Mouse (Mus musculus) hindbrain, embryonic 10.5 days (tissue): ENCODE results near the gene Epha4. TPM values are rescaled to one million over a fixed set of nuclear protein-coding genes. Genes with fewer than 3 reads are reported as not detected.

Experiments used
- DNase-seq: peaks from one replicate; pipeline ENCODE4 v3.0.0-alpha.2; 2017; ENCODE audit warnings: low spot score
- H3K27ac ChIP-seq: fragments of 300-500 bp; sonication (generic); 2 replicates; pipeline ENCODE4 v1.5.1; 2016; ENCODE audit warnings: mild to moderate bottlenecking, moderate library complexity
- H3K27me3 ChIP-seq: fragments of 300-500 bp; sonication (generic); 2 replicates; pipeline ENCODE4 v1.6.1; 2016; ENCODE audit warnings: mild to moderate bottlenecking; ENCODE audit not compliant: poor library complexity, insufficient read depth, severe bottlenecking
- H3K36me3 ChIP-seq: fragments of 300-500 bp; sonication (generic); 2 replicates; pipeline ENCODE4 v1.6.1; 2016; ENCODE audit warnings: mild to moderate bottlenecking, moderate library complexity
- H3K4me1 ChIP-seq: fragments of 300-500 bp; sonication (generic); replicated peaks from 2 replicates; pipeline ENCODE4 v1.6.1; 2016; ENCODE audit warnings: mild to moderate bottlenecking
- H3K4me3 ChIP-seq: fragments of 300-500 bp; sonication (generic); 2 replicates; pipeline ENCODE4 v1.5.1; 2016; ENCODE audit warnings: mild to moderate bottlenecking, moderate library complexity
- H3K9me3 ChIP-seq: fragments of 300-500 bp; sonication (generic); 2 replicates; pipeline ENCODE4 v1.6.1; 2016; ENCODE audit warnings: mild to moderate bottlenecking, moderate library complexity
- WGBS: fragments of 180-500 bp; shearing (Covaris S2); methylation state at CpG from one replicate; pipeline ENCODE4 v1.1.7; 2016; 5-methylcytosine and 5-hydroxymethylcytosine counted together
- polyA plus RNA-seq: library from polyadenylated mRNA; unstranded; fragments of >200 nt; fragmentation: Nextera tagmentation; extraction: Ambion mirVana; gene quantifications from 2 replicates; pipeline ENCODE4 v1.2.1, GENCODE M21; 2016

Gene Epha4
- polyA plus RNA-seq, 1 experiment from 2014 or later = 30.4 TPM

DNA sequence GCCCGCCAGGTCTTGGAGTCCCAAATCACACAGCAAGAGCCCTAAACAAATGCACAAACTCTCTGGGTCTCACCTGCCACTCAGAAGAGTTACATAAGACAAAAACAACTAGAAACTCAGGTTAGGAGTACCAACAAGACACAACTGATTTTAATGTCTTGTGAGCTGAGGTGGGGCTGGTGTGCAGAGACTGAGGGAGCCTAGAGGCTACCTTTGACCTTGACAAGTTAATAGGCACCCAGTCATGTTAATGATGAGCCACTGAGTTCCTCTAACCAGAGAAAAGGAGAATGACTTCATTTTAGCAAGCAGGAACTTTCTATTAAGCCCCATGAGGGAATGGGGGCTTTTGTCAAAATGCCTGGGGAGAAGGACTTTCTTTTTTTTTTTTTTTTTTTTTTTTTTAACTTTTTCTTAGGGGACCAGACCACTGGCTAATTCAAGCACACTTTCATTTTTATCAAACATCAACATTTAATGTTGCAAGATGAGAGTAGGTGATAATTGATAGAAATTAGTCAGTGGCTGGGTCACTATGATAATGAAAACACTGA, 67.8 kb downstream of the Epha4 start:
- DNase-seq = no peak
- no peak overlapping the region for H3K4me3 ChIP-seq
- peaks cover 19% of the 10 kb centered on the region for H3K4me1 ChIP-seq
- H3K27me3 ChIP-seq = 0 out of 2 replicates have a peak, but pooled peaks cover 3% of the 10 kb centered on the region
- no peaks in the 10 kb centered on the region for H3K9me3 ChIP-seq
- H3K36me3 ChIP-seq = peaks cover 26% of the 10 kb centered on the region
- no peak overlapping the region for H3K27ac ChIP-seq
- WGBS = 84% methylated on average over 1 of the region's 1 CpGs

DNA sequence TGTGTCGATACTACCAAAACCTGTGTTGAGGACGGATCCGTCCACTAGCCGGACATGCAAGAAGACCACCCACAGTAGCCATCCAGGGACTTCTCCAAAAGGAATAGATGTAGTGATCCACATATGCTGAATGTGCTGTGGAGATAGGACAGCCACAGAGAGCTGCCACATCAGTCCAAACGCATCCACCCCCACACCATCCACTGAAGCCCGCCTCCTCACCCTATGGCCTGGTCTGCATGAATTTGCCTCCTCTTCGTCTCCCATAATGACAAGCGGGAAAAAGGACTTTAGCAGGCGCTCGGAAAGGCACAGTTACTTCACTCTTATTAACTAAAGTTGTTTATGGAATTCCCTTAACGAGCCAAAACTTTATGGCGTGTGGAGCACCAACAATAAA, 68.5 kb downstream of the Epha4 start:
- Histone ChIP-seq H3K27ac (no peak overlapping the region), H3K4me1 (peaks cover 26% of the 10 kb centered on the region), H3K36me3 (peaks cover 26% of the 10 kb centered on the region), H3K27me3 (0 out of 2 replicates have a peak, but pooled peaks cover 3% of the 10 kb centered on the region), H3K9me3 (no peaks in the 10 kb centered on the region), H3K4me3 (no peak overlapping the region)
- no peak for DNase-seq
- WGBS = 82% methylated on average over 12 of the region's 12 CpGs

DNA sequence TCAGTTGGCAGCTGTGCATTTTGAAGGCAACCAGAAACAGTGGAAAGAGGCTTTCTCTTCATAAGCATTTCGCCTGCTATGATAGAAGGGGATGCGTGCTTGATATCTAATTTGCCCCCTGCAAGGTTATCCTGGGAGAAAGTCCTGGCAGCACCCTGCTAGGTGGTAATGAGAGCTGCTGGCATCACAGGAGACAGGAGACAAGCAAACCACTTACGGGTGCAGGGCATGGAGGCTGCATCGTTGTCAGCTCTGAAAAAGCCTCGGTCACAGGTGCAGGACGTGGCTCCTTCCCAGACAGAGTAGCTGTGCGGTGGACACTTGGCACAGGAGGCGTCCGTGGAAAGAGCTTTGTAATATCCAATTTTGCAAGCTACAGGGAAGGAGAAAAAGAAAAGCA, 70.2 kb downstream of the Epha4 start:
- Histone ChIP-seq H3K4me1 (peaks cover 42% of the 10 kb centered on the region), H3K4me3 (no peak overlapping the region), H3K9me3 (no peaks in the 10 kb centered on the region), H3K27ac (no peak overlapping the region), H3K27me3 (0 out of 2 replicates have a peak, but pooled peaks cover 3% of the 10 kb centered on the region), H3K36me3 (peaks cover 26% of the 10 kb centered on the region)
- 85% methylated on average over 9 of the region's 9 CpGs for WGBS
- no peak for DNase-seq

DNA sequence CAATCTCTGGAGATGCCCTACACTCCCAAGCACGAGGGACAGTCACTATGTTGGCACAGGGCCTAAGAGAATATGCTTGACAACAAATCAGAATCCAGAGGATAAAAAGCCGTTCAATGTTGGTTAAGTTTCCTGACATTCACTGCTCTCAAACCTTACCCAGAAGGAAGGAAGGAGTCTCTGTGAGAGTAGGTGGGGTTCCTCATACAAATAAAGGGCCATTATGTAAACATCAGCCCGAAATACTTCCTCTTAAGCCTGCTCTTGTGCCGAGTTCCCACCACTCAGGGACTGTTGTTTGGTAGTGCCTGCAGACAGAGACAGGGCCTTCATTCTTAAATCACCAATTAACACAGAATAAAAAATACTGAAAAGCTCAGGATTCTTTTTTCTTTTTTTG, 72.9 kb downstream of the Epha4 start:
- Histone ChIP-seq H3K27me3 (0 out of 2 replicates have a peak, but pooled peaks cover 3% of the 10 kb centered on the region), H3K36me3 (peaks cover 34% of the 10 kb centered on the region), H3K4me1 (peaks cover 49% of the 10 kb centered on the region), H3K4me3 (no peak overlapping the region), H3K27ac (no peak overlapping the region), H3K9me3 (no peaks in the 10 kb centered on the region)
- DNase-seq = no peak
- 10% methylated on average over 4 of the region's 4 CpGs for WGBS

DNA sequence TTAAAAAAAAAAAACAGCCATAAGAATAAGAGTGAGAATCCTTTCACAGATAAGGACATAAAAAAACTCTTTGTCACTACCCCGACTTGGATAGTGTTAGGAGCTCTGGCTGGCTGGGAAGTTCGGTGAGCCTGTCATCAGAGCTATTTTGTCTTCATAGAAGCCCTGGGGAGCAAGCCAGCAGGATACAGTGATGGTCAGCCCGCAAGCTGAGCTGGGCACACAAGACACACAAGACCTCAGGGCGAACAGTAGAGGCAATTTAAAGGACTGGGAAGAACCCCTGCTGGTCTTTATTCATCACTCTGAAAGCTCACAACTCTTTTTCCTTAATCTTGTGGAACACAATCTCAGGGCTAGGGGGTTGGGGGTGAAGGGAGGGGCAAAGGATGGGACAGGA, 73.5 kb downstream of the Epha4 start:
- Histone ChIP-seq H3K4me1 (peaks cover 48% of the 10 kb centered on the region), H3K36me3 (peaks cover 37% of the 10 kb centered on the region), H3K27ac (no peak overlapping the region), H3K4me3 (no peak overlapping the region), H3K9me3 (no peaks in the 10 kb centered on the region), H3K27me3 (0 out of 2 replicates have a peak, but pooled peaks cover 3% of the 10 kb centered on the region)
- WGBS = 6% methylated on average over 4 of the region's 4 CpGs
- DNase-seq = no peak

DNA sequence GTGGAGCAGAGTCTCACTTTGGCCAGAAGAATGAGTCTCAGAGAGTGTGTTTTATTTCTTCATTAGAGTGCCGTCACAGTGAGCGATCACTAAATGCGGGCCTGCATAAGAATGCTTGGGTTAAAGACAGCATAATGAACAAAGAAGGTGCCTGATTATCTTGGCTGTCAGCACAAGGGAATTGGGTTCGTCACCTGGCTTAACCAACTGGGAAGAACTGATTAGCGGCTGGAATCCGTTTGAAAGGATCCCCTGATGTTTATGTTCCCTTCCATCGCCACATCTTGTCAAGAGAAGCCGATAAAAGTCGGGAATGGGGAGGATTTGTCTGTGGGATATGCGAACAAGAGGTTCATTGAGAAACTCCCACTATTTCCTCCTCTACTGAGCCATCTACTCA, 74.4 kb downstream of the Epha4 start:
- peaks cover 37% of the 10 kb centered on the region for H3K36me3 ChIP-seq
- WGBS = 8% methylated on average over 10 of the region's 10 CpGs
- H3K9me3 ChIP-seq = no peaks in the 10 kb centered on the region
- no peak for DNase-seq
- peaks cover 3% of the 10 kb centered on the region; the same call in 1 of the 2 replicates for H3K27me3 ChIP-seq
- H3K4me3 ChIP-seq = no peak overlapping the region
- H3K27ac ChIP-seq = no peak overlapping the region
- H3K4me1 ChIP-seq = peaks cover 54% of the 10 kb centered on the region

DNA sequence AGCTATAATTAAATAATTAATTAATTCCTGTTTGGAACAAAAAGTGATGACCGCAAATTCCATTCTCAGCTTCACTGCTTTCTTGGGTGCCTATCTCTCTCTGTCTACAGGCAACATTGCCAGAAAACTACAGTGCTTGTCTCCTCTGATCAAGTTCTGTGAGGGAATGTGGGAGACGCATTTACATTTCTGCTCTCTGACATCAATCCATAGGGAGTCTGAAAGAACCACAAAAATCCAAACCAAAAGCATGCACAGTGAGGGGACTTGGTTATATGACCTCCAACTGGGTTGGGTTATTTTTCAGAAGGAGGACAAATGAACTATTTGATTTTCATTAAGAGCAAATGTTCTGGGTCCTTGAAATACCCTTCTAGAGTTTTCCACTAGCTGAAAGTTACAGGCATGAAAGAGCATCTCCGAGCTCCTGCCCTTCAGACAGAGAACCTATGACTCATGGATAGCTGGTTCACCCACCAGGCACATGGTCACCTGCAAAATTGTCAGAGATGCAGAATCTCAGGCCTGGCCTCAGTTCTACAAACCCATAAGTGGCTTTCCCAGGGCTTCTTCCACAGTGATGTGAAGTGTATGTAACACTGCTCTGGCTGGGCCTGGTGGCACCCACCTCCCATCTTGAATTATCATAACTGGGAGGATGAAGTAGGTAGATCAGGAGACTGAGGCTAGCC, 75.4 kb downstream of the Epha4 start:
- H3K9me3 ChIP-seq = no peaks in the 10 kb centered on the region
- H3K4me3 ChIP-seq = no peak overlapping the region
- peaks cover 31% of the 10 kb centered on the region for H3K36me3 ChIP-seq
- H3K27ac ChIP-seq = no peak overlapping the region
- H3K27me3 ChIP-seq = peaks cover 3% of the 10 kb centered on the region; the same call in 1 of the 2 replicates
- WGBS = 74% methylated on average over 3 of the region's 3 CpGs
- peaks cover 60% of the 10 kb centered on the region for H3K4me1 ChIP-seq
- DNase-seq = no peak

DNA sequence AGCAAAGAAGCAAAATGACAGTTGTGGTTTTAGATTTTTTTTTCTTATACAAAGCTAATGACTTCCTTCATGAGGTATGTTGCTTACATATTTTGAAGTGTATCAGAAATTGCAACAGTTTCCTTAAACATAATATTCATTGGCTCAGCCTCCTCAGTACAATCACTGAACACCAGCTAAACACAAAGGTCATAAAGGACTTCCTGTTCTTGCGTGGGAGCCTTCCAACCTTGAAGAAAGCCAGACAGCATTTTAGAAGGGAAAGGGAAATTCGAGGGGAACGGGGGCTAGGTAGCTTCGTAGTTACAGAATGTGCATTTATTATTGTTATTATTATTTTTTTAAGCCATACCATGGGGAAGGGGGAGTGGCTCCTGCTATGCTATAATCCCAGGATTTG, 76.2 kb downstream of the Epha4 start:
- H3K4me1 ChIP-seq = peaks cover 59% of the 10 kb centered on the region
- DNase-seq = no peak
- H3K9me3 ChIP-seq = no peaks in the 10 kb centered on the region
- H3K27me3 ChIP-seq = no peaks in the 10 kb centered on the region; the same call in 1 of the 2 replicates
- no peak overlapping the region for H3K4me3 ChIP-seq
- WGBS = 74% methylated on average over 4 of the region's 4 CpGs
- peaks cover 28% of the 10 kb centered on the region for H3K36me3 ChIP-seq
- no peak overlapping the region for H3K27ac ChIP-seq

DNA sequence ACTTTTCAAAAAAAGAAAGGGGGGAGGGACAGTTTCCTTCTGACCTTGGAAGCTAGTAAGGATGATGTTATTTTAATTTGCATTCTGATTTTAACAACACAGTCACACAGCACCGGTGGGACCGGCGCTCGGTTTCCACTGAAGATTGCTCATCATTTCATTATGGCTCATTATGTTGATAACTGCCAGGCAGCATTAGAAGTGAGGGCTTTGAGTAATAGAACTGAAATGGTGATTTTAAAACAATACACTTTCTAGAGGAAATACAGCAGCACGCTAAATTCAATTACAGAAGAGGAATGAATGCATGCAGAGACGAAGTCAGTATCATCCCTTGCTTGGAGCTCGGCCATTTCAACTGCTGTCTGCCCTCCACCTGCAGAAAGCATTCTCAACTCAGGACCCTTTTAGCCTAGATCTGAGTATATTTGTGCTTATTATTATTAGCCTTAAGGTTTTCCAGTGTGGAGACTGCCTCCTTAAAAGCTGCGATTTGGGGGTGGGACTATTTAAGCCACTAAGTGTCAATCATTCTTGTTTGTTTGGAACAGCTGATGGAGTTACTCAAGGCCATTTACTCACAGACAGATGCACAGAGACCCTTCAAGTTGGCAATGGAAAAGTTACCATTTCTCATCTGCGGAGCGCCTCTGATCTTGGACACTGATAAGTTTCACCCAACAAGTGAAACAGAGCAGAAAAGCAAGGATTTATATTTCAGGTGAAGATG, 76.8 kb downstream of the Epha4 start:
- Histone ChIP-seq H3K36me3 (peaks cover 25% of the 10 kb centered on the region), H3K27me3 (no peaks in the 10 kb centered on the region; the same call in 1 of the 2 replicates), H3K4me3 (no peak overlapping the region), H3K4me1 (peaks cover 59% of the 10 kb centered on the region), H3K27ac (no peak overlapping the region), H3K9me3 (no peaks in the 10 kb centered on the region)
- 88% methylated on average over 10 of the region's 10 CpGs for WGBS
- no peak for DNase-seq

DNA sequence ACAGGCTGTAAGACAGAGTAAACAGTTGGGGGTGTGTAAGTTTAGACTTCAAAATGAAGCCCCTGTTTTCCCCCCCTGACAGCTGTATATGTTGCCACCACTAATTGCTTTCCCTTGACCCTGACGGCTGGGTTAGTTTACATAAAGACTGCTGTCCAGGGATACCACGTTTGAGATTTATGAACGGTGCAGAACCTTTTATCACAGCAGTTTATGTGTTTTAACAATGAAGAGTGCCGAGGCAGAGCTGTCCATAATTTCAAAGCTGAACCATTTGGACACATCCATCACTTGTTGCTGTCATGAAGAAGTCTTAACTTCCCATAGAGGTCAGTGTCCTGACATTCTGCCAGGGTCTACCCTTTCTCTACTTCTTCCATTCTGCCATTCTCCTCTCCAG, 79.8 kb downstream of the Epha4 start:
- H3K4me1 ChIP-seq = peaks cover 32% of the 10 kb centered on the region
- H3K4me3 ChIP-seq = no peak overlapping the region
- peaks cover 29% of the 10 kb centered on the region for H3K36me3 ChIP-seq
- no peak overlapping the region for H3K27ac ChIP-seq
- 18% methylated on average over 4 of the region's 4 CpGs for WGBS
- DNase-seq = no peak
- H3K27me3 ChIP-seq = no peaks in the 10 kb centered on the region; the same call in 1 of the 2 replicates
- no peaks in the 10 kb centered on the region for H3K9me3 ChIP-seq

DNA sequence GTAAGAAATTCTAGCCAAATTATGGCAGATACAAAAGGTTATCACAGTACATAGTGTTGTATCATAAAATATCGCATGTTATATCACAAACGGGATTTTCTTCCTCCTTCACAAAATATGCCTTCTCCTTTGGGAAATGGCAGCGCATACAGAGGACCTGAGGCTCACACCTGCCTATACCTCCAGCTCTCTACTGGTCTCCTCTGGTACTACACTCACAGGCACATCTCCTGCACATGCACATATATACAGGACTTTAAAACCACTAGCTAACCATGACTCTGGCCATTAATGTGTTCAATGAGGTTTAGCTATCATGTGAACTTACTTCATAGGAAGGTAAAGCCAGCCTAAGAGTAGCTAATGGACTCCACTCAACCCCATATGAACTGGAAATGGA, 81.7 kb downstream of the Epha4 start:
- Histone ChIP-seq H3K27ac (no peak overlapping the region), H3K4me1 (peaks cover 24% of the 10 kb centered on the region)

DNA sequence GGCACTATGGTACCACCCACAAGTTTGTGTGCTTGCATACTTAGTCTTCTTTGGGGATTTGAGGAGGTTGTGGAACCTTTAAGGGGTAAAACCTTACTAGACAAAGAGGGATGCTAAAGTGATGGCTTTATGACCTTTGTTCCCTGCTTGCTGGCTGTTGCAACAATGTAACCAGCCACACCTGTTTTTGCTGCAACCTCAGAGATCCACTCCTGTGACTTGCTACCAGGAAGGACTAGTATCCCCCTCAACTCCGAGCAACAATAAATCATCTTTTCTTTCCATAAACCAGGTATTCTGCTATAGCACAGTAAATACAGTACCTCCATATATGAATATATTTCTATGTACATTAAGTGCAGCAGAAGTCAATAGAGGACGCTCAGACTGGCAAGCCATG, 82.4 kb downstream of the Epha4 start:
- H3K27ac ChIP-seq = no peak overlapping the region
- peaks cover 24% of the 10 kb centered on the region for H3K4me1 ChIP-seq
- H3K36me3 ChIP-seq = peaks cover 33% of the 10 kb centered on the region
- 91% methylated on average over 2 of the region's 2 CpGs for WGBS
- DNase-seq = no peak
- no peaks in the 10 kb centered on the region for H3K9me3 ChIP-seq
- no peak overlapping the region for H3K4me3 ChIP-seq
- H3K27me3 ChIP-seq = no peaks in the 10 kb centered on the region; the same call in 1 of the 2 replicates

More for the DNA sequence above, 81.7 kb downstream of the Epha4 start:
- no peak for DNase-seq
- Histone ChIP-seq H3K36me3 (peaks cover 35% of the 10 kb centered on the region), H3K4me3 (no peak overlapping the region), H3K9me3 (no peaks in the 10 kb centered on the region), H3K27me3 (no peaks in the 10 kb centered on the region; the same call in 1 of the 2 replicates)
- 94% methylated on average over 3 of the region's 3 CpGs for WGBS

DNA sequence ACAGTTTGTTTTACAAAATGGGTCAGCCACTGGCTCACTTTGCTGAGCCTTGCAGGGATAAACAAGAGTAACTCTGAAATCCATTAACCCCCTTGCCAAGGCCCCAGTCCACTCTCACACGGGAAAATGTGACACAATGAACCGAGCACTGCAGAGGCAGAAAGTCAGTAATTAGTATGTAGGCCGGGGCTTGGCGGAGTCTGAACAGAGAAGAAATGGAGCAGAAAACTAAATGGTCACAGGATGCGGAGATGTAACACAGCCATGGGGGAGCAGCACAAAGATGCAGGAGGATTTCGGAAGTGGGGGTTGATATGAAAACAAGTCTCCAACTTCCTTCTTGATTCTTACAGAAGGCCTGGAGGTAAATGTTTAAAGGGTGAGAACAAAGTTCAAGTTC, 85.7 kb downstream of the Epha4 start:
- Histone ChIP-seq H3K4me1 (no peaks in the 10 kb centered on the region), H3K9me3 (no peaks in the 10 kb centered on the region), H3K27me3 (no peaks in the 10 kb centered on the region), H3K27ac (no peak overlapping the region), H3K4me3 (no peak overlapping the region), H3K36me3 (peaks cover 60% of the 10 kb centered on the region)
- 74% methylated on average over 6 of the region's 6 CpGs for WGBS
- no peak for DNase-seq
